Comparison of ENCODE assay signal across 8 mouse cellular contexts in genomic region chr3:103790346-103791145, GRCm38 (mm10). TPM values are rescaled to one million over a fixed set of nuclear protein-coding genes. Genes with fewer than 3 reads are reported as not detected.
DNase-seq lines count a peak whose midpoint lies in the region; ATAC-seq and TF ChIP-seq lines count a peak whose summit lies in the region.

No protein-coding gene starts in this region.

- TF ChIP-seq POLR2A in bone marrow, adult 2 months (IDR thresholded peaks at IDR 0.05; ENCODE audit: borderline replicate concordance, control insufficient read depth, low read depth, low read length), result no peak; the same call in 1 of the 2 replicates

- H3K9ac ChIP-seq in forebrain, embryonic 11.5 days (ENCODE audit: low read length), result peak overlapping the region; percentile 93
- H3K9ac ChIP-seq in lung, postnatal 0 days (replicated peaks; ENCODE audit: low read depth), result peak overlapping the region; percentile 93

- no peak for TF ChIP-seq CTCF in bone marrow, adult 2 months (IDR thresholded peaks at IDR 0.05; ENCODE audit: control insufficient read depth, insufficient read depth, low read length)
- TF ChIP-seq CTCF in lung, postnatal 0 days (IDR thresholded peaks at IDR 0.05), result no peak

- under 1% methylated on average over 59 of the region's 61 CpGs for WGBS in bone marrow, adult 2 months
- under 1% methylated on average over 49 of the region's 61 CpGs for WGBS in forebrain, embryonic 11.5 days
- under 1% methylated on average over 38 of the region's 61 CpGs for WGBS in lung, postnatal 0 days

- peak; percentile 86 for ATAC-seq in forebrain, embryonic 11.5 days (replicated peaks; ENCODE audit: low FRiP score)
- ATAC-seq in inflammation-experienced regulatory T-cells, adult 6 months, result peak; percentile 15
- ATAC-seq in lung, postnatal 0 days, result peak; percentile 62

- H3K9me3 ChIP-seq in forebrain, embryonic 11.5 days (ENCODE audit: control insufficient read depth, low read length), result no peaks in the 10 kb centered on the region
- no peaks in the 10 kb centered on the region for H3K9me3 ChIP-seq in lung, postnatal 0 days (ENCODE audit: low read length)

- peak; percentile 27 for DNase-seq in embryo, embryonic 10 days (ENCODE audit: low spot score)
- DNase-seq in embryo, embryonic 9.5 days (ENCODE audit: extremely low spot score), result no peak
- DNase-seq in 416B (ENCODE audit: low read depth), result peak; percentile 43
- DNase-seq in forebrain, embryonic 11.5 days (ENCODE audit: low spot score), result no peak
- DNase-seq in lung, postnatal 0 days (ENCODE audit: low spot score), result peak; percentile 39
- DNase-seq in spleen, postnatal 4 days (ENCODE audit: low spot score in 2 of 2), result peak; percentile 50 to 81

- H3K4me2 ChIP-seq in forebrain, embryonic 11.5 days (ENCODE audit: low read depth, low read length, severe bottlenecking), result peak overlapping the region; percentile 91
- H3K4me2 ChIP-seq in lung, postnatal 0 days (replicated peaks; ENCODE audit: low read depth, low read length), result peak overlapping the region; percentile 75

- H3K27ac ChIP-seq in bone marrow, adult 2 months (ENCODE audit: control insufficient read depth, insufficient read depth, low read depth, low read length, poor library complexity), result peak overlapping the region; percentile 98
- H3K27ac ChIP-seq in forebrain, embryonic 11.5 days (ENCODE audit: low read depth, low read length), result peak overlapping the region; percentile 72
- H3K27ac ChIP-seq in lung, postnatal 0 days (ENCODE audit: low read length), result peak overlapping the region; percentile 93

- peaks cover 7% of the 10 kb centered on the region; the same call in 1 of the 2 replicates for H3K4me1 ChIP-seq in bone marrow, adult 2 months (ENCODE audit: control insufficient read depth, insufficient read depth, low read length)
- H3K4me1 ChIP-seq in forebrain, embryonic 11.5 days (replicated peaks; ENCODE audit: control insufficient read depth, insufficient read depth, low read length), result peaks cover 4% of the 10 kb centered on the region; the same call in 1 of the 2 replicates
- peaks cover 7% of the 10 kb centered on the region for H3K4me1 ChIP-seq in lung, postnatal 0 days (ENCODE audit: insufficient read depth, low read depth, low read length)

- peak overlapping the region; percentile 100 for H3K4me3 ChIP-seq in bone marrow, adult 2 months (replicated peaks; ENCODE audit: control insufficient read depth, low read depth, low read length)
- peak overlapping the region; percentile 97 for H3K4me3 ChIP-seq in forebrain, embryonic 11.5 days (ENCODE audit: low read depth, low read length)
- H3K4me3 ChIP-seq in lung, postnatal 0 days (ENCODE audit: low read depth, low read length), result peak overlapping the region; percentile 96

- H3K36me3 ChIP-seq in forebrain, embryonic 11.5 days (ENCODE audit: control insufficient read depth, insufficient read depth, low read length), result no peaks in the 10 kb centered on the region
- no peaks in the 10 kb centered on the region for H3K36me3 ChIP-seq in lung, postnatal 0 days (ENCODE audit: insufficient read depth, low read length)

- no peaks in the 10 kb centered on the region for H3K27me3 ChIP-seq in forebrain, embryonic 11.5 days (ENCODE audit: control insufficient read depth, insufficient read depth, low read length)
- no peaks in the 10 kb centered on the region for H3K27me3 ChIP-seq in lung, postnatal 0 days (replicated peaks; ENCODE audit: insufficient read depth, low read length)

- no peak for TF ChIP-seq EP300 in lung, postnatal 0 days (IDR thresholded peaks at IDR 0.05)

RNA-seq across cellular contexts. Expression of gene Hipk1, which starts 0.8 kb away (rescaled TPM):
- 50.9 and 80.9 TPM in 2 replicates for polyA plus RNA-seq in bone marrow, adult 2 months (2011; ENCODE audit: insufficient read depth, insufficient read length, low replicate concordance, missing spikeins)
- 17.2 and 17.6 TPM in 2 replicates for polyA plus RNA-seq in forebrain, embryonic 11.5 days (2014; fragmentation: Nextera tagmentation; extraction: Ambion mirVana)
- 10 to 100 TPM; 28.8 to 71.0 (median 34.9) TPM for polyA plus RNA-seq in inflammation-experienced regulatory T-cells, adult 6 months (2017; shearing (Covaris generic))
- 13.8 and 14.1 TPM in 2 replicates for polyA plus RNA-seq in lung, postnatal 0 days (2015; fragmentation: Nextera tagmentation; extraction: Ambion mirVana)

RNA-seq across cellular contexts. Expression of gene Dclre1b, which starts 18.7 kb away (rescaled TPM):
- 9.1 and 17.6 TPM in 2 replicates for polyA plus RNA-seq in bone marrow, adult 2 months (2011; ENCODE audit: insufficient read depth, insufficient read length, low replicate concordance, missing spikeins)
- polyA plus RNA-seq in forebrain, embryonic 11.5 days (2014; fragmentation: Nextera tagmentation; extraction: Ambion mirVana), result 39.3 and 45.7 TPM in 2 replicates
- 10 to 100 TPM; 16.5 to 23.8 (median 17.7) TPM for polyA plus RNA-seq in inflammation-experienced regulatory T-cells, adult 6 months (2017; shearing (Covaris generic))
- 15.6 and 18.0 TPM in 2 replicates for polyA plus RNA-seq in lung, postnatal 0 days (2015; fragmentation: Nextera tagmentation; extraction: Ambion mirVana)

RNA-seq across cellular contexts. Expression of gene Ap4b1, which starts 18.8 kb away (rescaled TPM):
- 27.7 and 34.2 TPM in 2 replicates for polyA plus RNA-seq in bone marrow, adult 2 months (2011; ENCODE audit: insufficient read depth, insufficient read length, low replicate concordance, missing spikeins)
- polyA plus RNA-seq in forebrain, embryonic 11.5 days (2014; fragmentation: Nextera tagmentation; extraction: Ambion mirVana), result 22.1 and 22.8 TPM in 2 replicates
- 10 to 100 TPM; 16.5 to 21.5 (median 16.7) TPM for polyA plus RNA-seq in inflammation-experienced regulatory T-cells, adult 6 months (2017; shearing (Covaris generic))
- 15.1 and 16.3 TPM in 2 replicates for polyA plus RNA-seq in lung, postnatal 0 days (2015; fragmentation: Nextera tagmentation; extraction: Ambion mirVana)

RNA-seq across cellular contexts. Expression of gene Gm43064, which starts 18.8 kb away (rescaled TPM):
- not detected in 2 replicates for polyA plus RNA-seq in bone marrow, adult 2 months (2011; ENCODE audit: insufficient read depth, insufficient read length, low replicate concordance, missing spikeins)
- 0.17 and 0.63 TPM in 2 replicates for polyA plus RNA-seq in forebrain, embryonic 11.5 days (2014; fragmentation: Nextera tagmentation; extraction: Ambion mirVana)
- polyA plus RNA-seq in inflammation-experienced regulatory T-cells, adult 6 months (2017; shearing (Covaris generic)), result under 1 TPM in 2 of 3 experiments, not detected in 1; 0.13 to 0.78 TPM
- 0.31 TPM in 1 of 2 replicates, not detected in the other for polyA plus RNA-seq in lung, postnatal 0 days (2015; fragmentation: Nextera tagmentation; extraction: Ambion mirVana)

RNA-seq across cellular contexts. Expression of gene Bcl2l15, which starts 41.9 kb away (rescaled TPM):
- 6.5 and 11.2 TPM in 2 replicates for polyA plus RNA-seq in bone marrow, adult 2 months (2011; ENCODE audit: insufficient read depth, insufficient read length, low replicate concordance, missing spikeins)
- polyA plus RNA-seq in forebrain, embryonic 11.5 days (2014; fragmentation: Nextera tagmentation; extraction: Ambion mirVana), result 0.43 TPM in 1 of 2 replicates, not detected in the other
- polyA plus RNA-seq in inflammation-experienced regulatory T-cells, adult 6 months (2017; shearing (Covaris generic)), result 1 to 10 TPM in 2 of 3 experiments, under 1 TPM in 1; 0.93 to 9.9 (median 6.3) TPM
- polyA plus RNA-seq in lung, postnatal 0 days (2015; fragmentation: Nextera tagmentation; extraction: Ambion mirVana), result 0.31 and 0.88 TPM in 2 replicates

Comparison
In these comparisons a context has a peak if more than half of its experiments do, and no peak if none do; other contexts are left out.
1. DNase-seq: peak in embryo, embryonic 10 days (single experiment), 416B (single experiment), lung, postnatal 0 days (single experiment) and spleen, postnatal 4 days (2 of 2); none in embryo, embryonic 9.5 days (single experiment) and forebrain, embryonic 11.5 days (single experiment).
2. ATAC-seq: peak in every context shown above with its lines; median percentile 86 in forebrain, embryonic 11.5 days; 62 in lung, postnatal 0 days; 15 in inflammation-experienced regulatory T-cells, adult 6 months.
3. Peak in every context shown above with its lines, with median percentiles within 50 percentile points of each other: H3K27ac ChIP-seq and H3K4me3 ChIP-seq.